Mouse (Mus musculus) 3T3-L1 (cell line): ENCODE results near the gene Fdxr.

Source experiments
- DNase-seq: peaks from one replicate; pipeline ENCODE4 v3.0.0-alpha.2; 2015; ENCODE audit warnings: low read depth, low spot score

The Fdxr gene

DNA sequence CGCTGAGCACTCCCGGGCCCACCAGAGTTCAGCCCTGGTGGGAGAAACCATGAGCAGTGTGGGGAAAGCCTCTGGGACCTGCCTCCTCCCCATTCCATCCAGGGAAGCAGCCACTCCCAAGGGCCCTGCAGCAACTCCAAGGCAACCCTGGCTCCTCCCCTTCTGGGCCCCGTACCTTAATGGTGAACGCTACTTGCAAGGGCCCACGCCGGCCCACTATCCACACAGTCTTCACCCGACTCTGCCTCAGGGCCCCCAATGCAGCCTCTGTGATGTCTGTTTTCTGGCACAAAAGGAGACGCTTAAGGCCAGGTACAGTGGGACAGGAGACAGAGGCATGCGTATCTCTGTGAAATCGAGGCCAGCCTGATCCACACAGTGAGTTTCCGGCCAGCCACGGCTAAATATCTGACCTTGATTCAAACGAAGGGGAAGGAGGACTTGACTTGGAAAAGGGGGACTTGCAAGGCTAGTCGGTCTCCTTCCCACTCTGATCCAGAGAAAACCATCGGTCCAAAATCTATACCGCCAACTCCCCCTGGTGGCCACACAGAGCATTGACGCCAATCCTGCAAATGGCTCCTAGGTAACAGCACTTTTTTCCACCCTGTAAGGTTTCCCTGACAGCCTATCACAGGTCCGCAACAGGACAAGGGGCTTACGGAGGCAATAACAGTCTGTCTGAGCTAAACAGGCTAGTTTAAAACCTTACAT, 6.5 kb downstream of the Fdxr start:
- DNase-seq = peak; percentile 85

DNA sequence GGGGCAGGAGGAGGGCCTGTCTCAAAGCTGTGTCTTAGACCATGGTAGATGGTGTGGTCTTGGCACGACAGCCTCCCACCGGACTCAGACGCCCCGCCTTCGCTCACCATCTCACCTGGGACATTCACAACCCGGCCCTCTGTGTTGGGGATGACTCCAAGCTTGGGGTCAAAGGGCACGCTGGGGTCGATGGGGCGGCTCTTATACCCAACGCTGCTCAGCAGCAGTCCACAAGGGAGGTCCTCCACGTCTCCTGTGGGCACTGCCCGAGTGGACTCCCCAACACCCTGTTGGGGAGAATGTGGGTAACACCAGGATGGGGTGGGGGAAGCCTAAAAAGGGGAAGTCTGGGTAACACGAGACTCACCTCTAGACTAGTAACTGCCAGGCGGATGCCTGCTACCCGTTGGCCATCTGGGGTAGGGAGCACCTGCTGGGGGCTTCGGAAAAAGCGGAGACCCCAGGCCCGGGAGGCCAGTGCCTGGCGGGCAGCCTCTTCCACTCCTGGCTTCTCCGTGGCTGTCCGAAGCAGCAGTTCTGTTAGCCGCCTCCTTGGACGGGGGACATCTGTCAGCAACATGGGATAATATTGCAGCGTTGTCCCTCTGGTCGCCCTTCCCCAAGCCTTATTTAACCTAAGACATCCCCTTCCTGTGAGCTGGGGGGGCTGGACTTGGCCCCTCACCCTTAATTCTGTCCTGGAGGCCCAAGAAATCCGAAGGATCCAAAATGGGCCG, 7.4 kb downstream of the Fdxr start:
- no peak for DNase-seq

DNA sequence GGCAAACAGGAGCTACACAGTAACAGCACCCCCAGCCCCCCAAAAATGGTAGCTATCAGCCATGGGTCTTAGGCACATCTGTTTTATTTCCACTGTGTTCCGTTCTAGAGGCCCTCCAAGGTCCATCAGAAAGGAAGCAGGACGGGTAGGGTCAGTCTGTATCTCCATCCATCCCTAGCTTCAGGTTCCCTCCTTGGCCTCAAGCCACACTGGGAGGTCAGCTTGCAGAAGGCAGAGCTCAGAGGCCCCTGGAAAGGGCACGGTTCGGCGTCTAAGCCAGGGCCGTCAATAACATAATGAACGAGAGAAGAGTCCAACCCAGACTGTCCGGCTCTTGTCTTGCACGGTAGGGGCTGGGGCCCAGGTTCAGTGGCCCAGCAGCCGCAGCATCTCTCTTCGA, 8.9 kb downstream of the Fdxr start:
- no peak for DNase-seq

DNA sequence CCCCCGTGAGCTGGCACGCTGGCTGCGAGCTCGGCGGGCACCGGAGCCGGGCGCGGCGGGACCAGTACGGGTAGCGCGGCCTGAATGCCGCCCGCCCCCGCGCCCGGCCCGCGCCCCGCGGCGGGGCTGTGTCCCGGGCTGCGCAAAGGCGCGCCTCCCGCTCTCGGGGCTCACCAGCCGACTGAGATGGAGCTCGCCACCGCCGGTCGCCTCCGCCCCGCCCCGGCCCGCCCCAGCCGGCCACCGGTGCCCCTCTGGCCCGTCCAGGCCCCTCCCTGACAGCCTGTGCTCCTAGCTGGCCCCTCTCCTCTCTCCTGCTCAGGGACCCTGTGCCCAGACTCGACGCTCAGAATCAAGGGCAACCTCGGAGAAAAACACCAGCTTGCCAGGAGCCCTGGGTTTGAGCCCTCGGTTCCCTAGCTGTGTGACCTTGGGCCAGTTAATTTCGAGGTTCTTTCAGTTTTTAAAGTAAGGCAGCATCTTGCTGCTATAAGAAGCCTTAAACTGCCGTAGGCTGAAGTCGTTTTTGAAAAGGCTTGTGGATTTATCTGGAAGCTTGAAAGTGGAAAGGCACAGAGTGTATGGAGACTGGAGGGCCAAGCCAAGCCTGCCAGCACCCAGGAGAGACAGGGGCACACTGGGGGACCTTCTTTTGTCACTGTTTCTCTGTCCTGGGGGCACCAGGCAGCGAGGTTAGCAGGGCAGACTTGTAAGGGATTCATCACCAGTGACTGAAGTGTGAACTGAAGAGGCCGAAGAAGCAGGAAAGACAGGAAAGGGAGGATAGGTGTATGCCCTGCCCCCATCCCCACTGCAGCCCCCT, 9.6 kb downstream of the Fdxr start, which contains the start of gene Grin2c:
Gene Grin2c (minus strand): TSS at position 183 of the 823 bp plus-strand sequence.
- DNase-seq = no peak

DNA sequence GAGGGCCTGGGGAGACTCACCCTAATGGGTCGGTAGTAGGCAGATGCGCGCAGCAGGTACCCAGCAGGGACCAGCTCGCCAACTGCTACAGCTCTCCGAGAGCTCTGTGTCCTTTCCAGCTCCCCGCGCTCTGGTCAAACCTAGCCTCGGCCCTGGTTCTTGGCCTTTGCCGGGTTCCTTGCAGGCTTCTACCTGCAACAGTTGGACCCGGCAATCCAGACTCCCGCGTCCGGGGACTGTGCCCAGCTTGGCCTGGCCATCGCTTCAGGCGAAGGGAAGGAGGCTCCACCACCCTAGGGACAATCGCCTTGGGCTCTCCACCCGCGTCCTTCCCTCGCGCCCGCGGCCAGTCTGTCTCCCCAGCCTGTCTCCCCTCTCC, 10.5 kb downstream of the Fdxr start:
- no peak for DNase-seq

DNA sequence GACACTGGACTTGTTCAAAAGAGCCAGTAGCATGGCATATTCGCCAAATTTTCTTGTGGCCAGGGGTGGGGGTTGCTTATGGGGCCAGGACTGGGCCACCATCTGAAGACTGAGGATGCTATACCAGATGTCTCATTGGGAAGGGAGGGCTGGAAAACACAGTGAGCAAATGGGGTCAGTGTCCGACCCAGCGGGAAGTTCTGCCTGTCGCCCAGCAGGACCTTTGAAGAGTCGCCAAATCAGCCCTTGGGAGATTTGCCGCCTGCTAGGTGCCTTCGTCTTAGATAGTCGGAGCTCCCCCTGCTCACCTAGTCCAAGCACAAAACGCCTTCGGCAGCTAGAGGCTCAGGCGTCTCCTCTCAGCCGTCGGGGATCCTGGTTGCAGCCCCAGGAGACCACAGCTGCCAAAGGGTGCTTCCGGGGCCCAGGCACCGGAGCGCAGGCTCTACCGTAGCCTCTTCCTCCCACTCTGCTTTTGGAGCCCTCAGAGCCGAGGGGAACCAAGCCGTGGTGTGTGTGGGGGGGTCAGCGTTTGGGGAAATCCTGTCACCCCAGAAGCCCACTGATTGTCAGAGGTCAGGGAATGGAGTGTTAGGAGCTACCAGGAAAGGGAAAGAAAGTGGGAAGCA, 11.0 kb downstream of the Fdxr start:
- DNase-seq = no peak

DNA sequence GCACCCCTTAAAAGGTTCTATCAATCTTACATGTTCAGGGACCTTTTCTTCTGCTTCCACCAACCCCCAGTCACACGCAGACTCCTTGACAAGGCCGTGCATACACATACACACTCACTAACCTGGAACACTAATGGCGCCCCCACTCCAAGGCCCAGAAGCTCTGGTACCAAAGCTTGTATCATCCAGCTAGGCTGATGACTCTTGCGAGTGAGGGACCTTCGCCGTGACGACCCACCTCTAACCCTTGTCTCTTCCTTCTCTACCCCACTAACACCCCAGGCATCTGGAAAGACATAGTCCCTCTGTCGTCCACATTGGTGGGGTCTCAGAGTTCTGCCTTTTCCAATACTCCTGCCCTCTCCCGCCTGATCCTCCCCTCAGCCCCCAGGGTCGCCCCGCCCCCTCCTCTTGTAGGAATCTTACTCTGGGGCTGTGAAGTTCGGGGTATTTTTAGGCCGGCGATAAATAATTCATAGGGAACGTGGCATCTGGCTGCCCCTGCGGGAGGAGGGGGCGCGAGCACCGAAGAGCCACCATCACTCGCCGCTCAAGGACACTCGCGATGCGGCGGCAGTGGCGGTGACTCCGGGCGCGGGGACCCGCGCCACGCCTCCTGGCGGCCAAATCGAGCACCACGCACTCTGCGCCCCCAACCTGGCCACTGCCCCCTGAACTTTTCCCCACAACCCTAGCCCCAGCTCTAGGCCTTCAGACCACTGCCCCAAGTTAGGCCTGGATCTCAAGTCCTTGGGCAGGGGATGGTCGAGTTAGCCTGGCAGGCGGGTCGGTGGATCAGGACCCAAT, 11.8 kb downstream of the Fdxr start:
- DNase-seq = no peak

DNA sequence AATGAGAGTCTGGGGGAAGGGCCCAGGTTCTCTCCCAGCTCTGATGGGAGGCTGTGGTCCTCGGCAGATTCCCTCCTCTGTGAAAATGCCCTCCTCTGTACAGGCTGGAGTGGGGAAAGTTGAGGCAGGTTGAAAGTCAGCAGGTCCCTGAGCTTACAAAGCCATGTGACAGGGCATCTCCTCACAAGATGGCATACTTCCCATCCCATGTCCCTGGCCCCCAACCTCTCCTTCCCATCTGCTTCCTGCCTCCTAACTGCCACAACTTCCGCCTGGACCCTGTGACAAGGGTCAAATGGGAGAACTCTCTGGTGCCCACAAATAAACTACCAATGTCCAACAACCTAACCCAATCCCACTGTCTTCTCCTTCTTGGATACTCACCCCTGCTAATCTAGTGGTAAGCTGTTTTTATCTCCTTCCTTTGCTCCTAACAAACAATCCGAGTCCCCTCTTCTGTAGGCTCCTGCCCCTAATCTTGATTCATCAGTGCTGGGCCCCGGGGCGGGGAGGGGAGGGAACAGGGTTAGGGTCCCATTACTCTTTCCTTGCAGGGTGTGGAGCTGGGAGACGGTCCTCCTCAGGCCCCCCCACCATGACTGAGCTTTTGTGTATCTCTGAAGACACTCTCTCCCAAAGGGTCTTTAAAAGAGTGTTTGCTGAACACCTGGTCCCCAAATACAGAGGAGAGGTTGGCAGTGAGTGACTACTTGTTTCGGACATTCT, 12.6 kb downstream of the Fdxr start:
- DNase-seq = no peak

DNA sequence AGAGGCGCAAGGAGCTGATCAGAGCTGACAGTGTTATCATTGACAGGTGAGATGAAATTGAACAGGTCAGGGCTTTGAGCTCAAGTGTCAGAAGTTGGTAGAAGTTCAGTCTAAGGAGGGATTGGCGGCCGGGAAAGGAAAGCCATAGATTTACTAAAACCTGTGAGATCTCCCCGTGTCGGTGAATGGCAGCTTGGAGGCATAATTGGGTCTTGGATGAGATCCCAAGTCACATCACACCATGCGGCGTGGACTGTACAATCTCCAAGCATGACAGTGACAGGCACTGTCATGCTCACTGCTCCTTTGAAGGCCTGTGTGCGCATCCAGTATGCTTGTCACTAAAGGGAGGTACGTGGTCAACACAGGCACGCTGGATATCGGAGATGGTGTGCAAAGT, 13.9 kb downstream of the Fdxr start:
- no peak for DNase-seq

DNA sequence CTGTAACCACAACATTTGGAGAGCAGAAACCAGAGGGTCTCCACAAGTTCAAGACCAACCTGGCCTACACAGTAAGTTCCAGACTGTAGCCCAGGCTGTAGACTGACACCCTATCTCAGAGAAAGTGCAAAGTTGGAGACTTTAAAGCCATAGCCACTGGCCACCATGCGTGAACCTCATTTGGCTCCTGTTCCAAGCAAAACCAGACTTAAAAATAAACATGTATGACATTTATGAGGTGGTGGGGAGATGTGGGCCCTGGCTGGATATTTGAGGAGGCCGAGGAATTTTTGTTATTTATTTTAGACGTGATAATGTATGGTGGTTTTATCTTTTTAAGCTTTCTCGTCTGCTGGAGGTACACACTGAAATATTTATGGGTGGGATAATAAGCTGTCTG, 17.7 kb downstream of the Fdxr start:
- DNase-seq = no peak

DNA sequence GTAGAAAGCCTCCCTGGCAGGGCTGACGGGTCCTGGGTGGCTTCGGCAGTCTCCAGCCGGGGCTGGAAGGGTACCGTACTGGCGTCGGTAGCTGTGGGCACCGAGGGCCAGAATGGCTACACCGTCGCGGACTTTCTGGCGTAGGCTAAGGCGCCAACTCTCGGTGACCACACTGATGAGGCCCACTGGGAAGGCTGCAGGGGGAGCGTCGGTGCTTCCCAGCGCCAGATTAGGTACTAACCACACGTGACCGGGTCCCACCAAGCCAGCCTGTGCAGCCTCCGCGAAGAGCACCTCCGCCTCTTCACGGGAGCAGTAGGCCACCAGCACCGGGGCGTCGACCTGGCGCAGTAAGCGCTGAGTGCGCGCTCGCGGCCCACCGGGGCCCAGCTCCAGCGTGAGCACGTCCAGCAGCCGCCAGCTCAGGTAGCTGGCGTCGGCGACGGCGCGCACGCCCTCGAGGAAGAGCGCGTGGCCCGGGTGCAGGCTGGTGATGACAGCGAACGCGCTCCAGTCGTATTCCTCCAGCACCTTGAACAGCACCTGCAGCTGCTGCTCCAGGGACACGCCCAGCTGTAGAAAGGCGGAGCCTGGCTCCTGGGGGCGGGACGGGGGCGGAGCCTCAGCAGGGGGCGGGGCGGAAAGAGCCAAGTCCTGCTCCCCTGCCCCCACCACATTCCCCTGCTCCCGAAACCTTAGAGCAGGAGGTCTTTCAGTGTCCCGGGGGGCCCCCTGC, 18.9 kb downstream of the Fdxr start:
- no peak for DNase-seq

DNA sequence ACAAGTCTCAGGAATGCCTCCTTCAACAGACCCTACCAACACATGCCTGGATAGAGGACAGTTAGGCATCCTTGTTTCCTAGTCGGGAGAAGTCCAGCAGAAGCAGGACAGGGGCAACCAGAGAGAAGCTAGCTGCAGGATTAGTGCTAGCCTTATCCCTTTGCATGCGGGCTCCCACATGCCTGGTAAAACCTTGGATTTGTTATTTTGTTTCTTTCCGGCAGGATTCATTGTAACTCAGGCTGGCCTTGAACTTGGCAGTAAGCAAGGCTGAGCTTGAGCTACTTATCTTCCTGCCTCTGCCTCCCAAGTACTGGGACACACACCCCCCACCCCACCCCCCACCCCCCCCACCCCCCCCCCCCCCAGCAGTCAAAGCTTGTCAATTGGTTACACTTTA, 25.6 kb downstream of the Fdxr start:
- DNase-seq = no peak

DNA sequence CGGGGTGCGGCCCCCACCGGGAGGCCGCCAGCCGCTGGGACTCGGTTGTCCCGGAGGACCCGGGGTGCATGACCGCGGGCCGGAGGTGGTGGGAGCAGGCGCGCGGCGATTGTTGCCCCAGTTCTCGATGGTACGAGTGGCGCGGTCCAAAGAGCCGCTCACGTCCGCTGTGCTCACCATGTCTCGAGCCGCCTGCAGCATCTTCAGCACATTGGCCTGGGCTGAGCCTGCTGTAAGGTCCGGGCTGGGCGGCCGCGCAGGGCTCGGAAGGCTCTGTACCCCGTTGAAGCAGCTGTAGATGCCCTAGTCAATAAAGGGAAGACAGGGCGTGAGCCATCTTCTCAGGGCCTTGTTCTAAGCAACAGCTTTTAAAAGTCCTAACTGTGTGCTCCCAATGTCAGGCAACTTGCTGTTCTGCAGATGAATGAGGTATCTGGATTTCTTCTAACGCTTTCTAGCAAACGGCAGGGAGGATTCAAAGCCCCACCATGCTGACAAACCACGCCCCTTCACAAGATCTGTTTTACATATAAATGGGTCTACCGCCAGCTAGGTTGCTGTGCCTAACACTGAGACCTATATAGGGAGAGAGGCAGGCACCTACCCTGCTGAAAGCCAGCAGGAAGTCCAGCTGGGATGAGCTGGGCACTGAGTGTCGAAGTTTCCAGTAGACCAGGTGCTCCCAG, 26.3 kb downstream of the Fdxr start:
- no peak for DNase-seq

DNA sequence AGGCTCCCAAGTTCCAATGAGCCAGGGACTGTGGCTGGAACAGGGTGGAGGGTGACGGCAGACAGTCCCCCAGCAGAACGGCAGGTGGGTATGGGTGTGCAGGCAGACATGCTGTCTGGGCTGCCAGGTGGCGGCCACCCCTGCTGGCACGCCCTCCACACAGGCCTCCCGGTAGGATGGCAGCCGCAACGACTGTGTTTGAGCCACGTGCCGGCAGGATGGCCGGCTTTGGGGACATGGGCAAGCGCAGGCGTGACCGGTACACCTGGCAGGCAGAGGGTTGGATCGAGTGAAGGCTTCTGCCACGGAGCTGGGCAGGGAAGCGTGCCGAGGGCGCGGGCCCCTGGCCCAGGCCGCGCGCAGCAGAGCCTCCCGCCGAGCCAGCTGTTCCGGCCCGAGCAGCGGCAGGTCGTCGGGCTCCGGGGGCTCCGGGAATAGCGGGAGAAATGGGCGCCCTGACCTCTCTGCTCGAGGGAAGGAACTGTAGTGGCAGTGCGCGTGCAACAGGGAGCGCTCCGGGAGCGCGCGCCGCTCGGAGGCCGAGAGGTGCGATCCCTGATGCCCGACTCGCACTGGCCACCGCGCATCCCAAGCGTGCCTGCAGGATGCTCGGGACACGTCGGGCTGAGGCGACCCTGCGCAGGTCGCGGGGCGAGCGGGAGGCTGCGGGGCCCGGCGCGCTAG, 27.0 kb downstream of the Fdxr start:
- no peak for DNase-seq

DNA sequence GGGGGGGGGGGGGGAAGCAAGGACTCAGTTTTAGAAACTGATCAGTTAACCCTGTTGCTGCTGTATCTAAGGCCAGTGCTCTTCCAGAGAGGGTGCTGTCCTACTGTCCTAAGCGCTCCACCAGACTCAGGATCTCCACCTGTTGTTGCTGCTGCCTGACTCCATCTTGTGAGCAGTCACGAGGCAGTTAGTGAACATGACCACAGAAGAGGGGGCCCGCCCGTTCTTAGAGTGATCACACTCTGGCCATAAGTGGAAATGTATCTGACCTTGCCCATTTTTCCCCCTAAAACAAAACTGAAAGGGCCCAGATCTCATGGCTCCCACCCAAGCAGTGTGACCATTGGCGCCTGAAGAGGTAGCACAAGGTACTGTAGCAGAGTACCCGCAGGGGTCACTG, 28.9 kb downstream of the Fdxr start:
- no peak for DNase-seq

DNA sequence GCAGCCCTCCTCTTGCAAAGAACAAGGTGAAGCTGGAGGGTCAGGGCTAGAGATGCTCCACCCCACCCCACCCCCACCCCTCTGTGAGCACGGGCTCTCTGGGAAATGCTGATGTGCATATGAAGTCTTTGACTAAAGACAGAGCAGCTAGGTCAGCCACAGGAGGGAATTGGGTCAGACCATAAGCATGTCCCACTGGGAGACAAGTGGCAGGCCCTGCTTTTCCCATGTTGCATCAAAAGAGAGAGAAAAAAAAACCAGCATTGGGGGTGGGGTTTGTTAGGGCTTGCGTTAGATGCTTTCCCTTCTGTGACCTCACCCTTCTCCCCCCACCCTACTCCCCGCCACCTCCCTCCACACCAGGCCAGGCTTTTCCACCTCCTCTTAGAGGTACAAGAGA, 29.6 kb downstream of the Fdxr start:
- DNase-seq = no peak

DNA sequence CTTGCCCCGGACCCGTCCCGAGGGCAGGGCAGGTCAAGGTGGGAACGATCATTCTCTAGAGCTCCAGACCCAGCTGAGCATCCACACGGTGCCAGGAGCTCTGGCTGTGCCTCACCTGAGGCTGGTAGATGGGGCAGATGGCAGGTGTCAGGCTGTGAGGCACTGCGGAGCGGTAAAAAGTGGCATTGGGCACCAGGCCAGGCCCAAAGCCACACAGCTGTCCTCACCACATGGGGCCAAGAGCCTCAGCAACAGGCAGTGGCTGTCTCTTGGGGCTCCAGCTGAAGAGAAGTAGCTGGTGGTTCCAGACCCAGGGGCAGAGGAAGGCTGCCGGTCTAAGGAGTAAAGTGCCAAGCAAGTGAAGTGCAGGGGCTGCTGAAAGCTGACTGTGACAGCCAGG, 30.5 kb downstream of the Fdxr start:
- DNase-seq = no peak

DNA sequence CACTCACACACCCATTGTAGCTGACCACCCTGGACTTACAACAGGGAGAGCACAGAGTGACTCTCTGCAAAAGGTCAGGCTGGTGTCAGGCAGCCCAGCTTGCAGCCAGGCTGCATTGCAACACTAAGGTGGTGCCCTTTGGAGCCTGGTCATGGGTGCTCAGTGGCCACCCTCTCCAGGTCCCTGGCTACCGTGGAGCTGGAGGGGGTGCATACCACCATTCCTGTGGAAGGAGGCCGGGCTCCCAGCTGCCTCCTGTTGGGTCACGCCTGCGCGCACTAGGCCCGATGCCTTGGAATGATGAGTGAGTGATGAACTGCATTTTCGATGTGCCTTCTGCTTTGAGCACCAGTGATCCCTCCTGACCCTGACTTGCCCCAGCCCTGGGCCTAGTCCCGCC, 32.0 kb downstream of the Fdxr start:
- DNase-seq = no peak

DNA sequence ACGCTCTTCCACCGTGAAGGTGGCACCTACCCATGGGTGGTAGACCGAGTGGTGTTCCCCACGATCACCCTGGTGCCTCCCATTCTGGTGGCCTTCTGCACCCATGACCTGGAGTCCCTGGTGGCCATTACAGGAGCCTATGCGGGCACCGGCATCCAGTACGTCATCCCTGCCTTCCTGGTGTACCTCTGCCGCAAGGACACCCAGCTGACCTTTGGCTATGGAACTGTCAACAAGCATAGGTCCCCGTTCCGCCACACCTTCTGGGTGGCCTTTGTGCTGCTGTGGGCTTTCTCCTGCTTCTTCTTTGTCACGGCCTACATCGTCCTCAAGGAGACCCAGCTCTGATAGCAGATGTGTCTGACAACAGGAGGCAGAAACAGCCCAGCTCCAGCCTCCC, 33.1 kb downstream of the Fdxr start:
- no peak for DNase-seq
